Mouse (Mus musculus): ENCODE results near the gene F5. TPM values are rescaled to one million over a fixed set of nuclear protein-coding genes. Genes with fewer than 3 reads are reported as not detected.

Gene F5
- polyA plus RNA-seq, 1 experiment from 2014 or later, result 0.25 TPM

DNA sequence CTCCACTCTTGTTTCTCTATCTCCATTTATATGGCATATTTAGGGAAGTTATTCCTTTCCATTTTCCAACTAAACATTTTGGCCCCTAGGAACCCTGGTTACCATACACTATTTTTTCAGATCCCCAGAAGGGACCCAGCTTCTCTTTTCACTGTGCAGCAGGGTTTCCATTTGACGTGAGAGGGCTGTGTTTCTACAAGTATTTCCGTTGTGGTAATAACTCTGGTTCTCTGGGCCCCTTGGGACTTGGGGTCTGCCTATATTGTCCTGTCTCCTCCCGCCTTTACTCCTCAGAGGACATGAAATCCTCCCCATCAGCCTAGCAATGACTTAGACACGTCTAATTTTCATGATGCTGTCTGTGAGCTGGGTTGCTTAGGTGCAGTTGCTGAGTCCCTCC, 12.2 kb upstream of the F5 start:
- Histone ChIP-seq H3K4me2 (no peak overlapping the region), H3K4me1 (ENCODE audit: control insufficient read depth, insufficient read depth, low read length) (no peaks in the 10 kb centered on the region), H3K4me3 (ENCODE audit: low read depth, low read length) (no peak overlapping the region), H3K9ac (ENCODE audit: low read length) (no peak overlapping the region), H3K27ac (ENCODE audit: low read depth, low read length) (no peak overlapping the region), H3K9me3 (ENCODE audit: control insufficient read depth, low read length) (no peaks in the 10 kb centered on the region), H3K27me3 (ENCODE audit: control insufficient read depth, insufficient read depth, low read length) (no peaks in the 10 kb centered on the region), H3K36me3 (ENCODE audit: control insufficient read depth, insufficient read depth, low read length) (no peaks in the 10 kb centered on the region)
- DNase-seq (ENCODE audit: low spot score, missing footprints), result no peak
- no peak for ATAC-seq (ENCODE audit: low FRiP score)
- 76% methylated on average over 4 of the region's 4 CpGs for WGBS

DNA sequence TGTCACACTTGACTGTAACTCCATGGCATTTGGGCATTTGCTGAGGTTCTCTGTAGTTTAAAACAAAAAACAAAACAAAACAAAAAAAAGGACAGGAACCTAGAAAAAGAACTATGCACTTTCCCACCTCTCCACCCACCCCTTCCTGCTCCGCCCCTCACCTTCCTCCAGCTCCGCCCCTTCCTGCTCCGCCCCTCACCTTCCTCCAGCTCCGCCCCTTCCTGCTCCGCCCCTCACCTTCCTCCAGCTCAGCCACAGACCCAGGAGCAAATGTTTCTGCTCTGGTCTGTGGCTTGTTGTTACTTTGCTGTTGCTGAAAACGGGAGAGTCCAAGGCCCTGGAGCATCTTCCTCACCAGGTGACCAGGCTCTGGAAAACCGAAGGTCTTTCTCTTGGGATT, 2.6 kb upstream of the F5 start:
- no peak overlapping the region for H3K4me3 ChIP-seq (ENCODE audit: low read depth, low read length)

DNA sequence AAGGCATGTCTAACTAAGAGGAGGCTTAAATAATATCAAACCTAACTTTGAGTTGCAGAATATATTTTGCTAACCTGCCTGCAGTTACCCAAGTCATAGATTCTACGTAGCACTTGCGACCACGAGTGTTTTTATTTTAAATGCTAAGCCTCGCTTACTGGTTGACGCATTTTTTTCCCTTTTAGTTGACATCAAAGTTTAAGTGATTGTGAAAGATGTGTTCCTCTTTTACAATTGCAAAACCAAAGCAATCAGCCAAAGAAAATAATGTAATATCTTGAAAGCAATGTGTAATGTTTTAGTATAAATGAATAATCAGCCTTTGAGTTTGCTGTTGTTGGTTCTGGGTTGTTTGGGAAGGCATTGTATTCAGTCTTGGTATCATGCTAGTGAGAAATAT, 1.2 kb downstream of the F5 start:
- H3K4me3 ChIP-seq (ENCODE audit: low read depth, low read length), result no peak overlapping the region
- H3K9me3 ChIP-seq (ENCODE audit: control insufficient read depth, low read length), result no peaks in the 10 kb centered on the region
- H3K36me3 ChIP-seq (ENCODE audit: control insufficient read depth, insufficient read depth, low read length), result no peaks in the 10 kb centered on the region
- ATAC-seq (ENCODE audit: low FRiP score) (no peak), DNase-seq (ENCODE audit: low spot score, missing footprints) (no peak)
- no peak overlapping the region for H3K4me2 ChIP-seq
- WGBS, result 92% methylated on average over 5 of the region's 5 CpGs
- no peak overlapping the region for H3K27ac ChIP-seq (ENCODE audit: low read depth, low read length)
- no peaks in the 10 kb centered on the region for H3K27me3 ChIP-seq (ENCODE audit: control insufficient read depth, insufficient read depth, low read length)
- no peaks in the 10 kb centered on the region for H3K4me1 ChIP-seq (ENCODE audit: control insufficient read depth, insufficient read depth, low read length)
- no peak overlapping the region for H3K9ac ChIP-seq (ENCODE audit: low read length)

More for the DNA sequence above, 2.6 kb upstream of the F5 start:
- Histone ChIP-seq H3K9me3 (ENCODE audit: control insufficient read depth, low read length) (no peaks in the 10 kb centered on the region), H3K4me1 (ENCODE audit: control insufficient read depth, insufficient read depth, low read length) (no peaks in the 10 kb centered on the region), H3K4me2 (no peak overlapping the region), H3K36me3 (ENCODE audit: control insufficient read depth, insufficient read depth, low read length) (no peaks in the 10 kb centered on the region), H3K27me3 (ENCODE audit: control insufficient read depth, insufficient read depth, low read length) (no peaks in the 10 kb centered on the region), H3K9ac (ENCODE audit: low read length) (no peak overlapping the region), H3K27ac (ENCODE audit: low read depth, low read length) (no peak overlapping the region)
- DNase-seq (ENCODE audit: low spot score, missing footprints) (no peak), ATAC-seq (ENCODE audit: low FRiP score) (no peak)
- 94% methylated on average over 7 of the region's 7 CpGs for WGBS

DNA sequence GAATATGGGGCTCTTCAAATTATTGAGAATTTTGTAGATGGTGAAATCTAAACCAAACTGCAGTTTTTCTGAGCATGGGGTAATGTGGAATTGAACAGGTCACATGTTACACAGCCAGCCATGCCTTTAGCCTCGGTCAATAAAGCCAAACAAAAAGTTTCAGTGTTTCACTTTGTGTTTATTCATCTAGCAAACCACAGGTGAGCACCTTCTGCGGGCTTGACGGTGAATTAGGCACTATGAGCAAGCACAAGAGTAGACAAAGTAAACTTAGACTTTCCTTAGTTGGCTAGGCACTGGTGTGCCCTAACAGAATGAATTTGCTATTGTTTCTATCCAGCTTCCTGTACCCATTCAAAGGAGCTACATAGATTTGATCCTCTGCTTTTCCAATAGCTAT, 3.3 kb downstream of the F5 start:
- H3K36me3 ChIP-seq (ENCODE audit: control insufficient read depth, insufficient read depth, low read length), result no peaks in the 10 kb centered on the region
- WGBS, result 84% methylated on average over 3 of the region's 3 CpGs
- no peak overlapping the region for H3K9ac ChIP-seq (ENCODE audit: low read length)
- no peak for ATAC-seq (ENCODE audit: low FRiP score)
- H3K27ac ChIP-seq (ENCODE audit: low read depth, low read length), result no peak overlapping the region
- no peaks in the 10 kb centered on the region for H3K27me3 ChIP-seq (ENCODE audit: control insufficient read depth, insufficient read depth, low read length)
- H3K4me2 ChIP-seq, result no peak overlapping the region
- no peak overlapping the region for H3K4me3 ChIP-seq (ENCODE audit: low read depth, low read length)
- H3K4me1 ChIP-seq (ENCODE audit: control insufficient read depth, insufficient read depth, low read length), result no peaks in the 10 kb centered on the region
- no peak for DNase-seq (ENCODE audit: low spot score, missing footprints)
- no peaks in the 10 kb centered on the region for H3K9me3 ChIP-seq (ENCODE audit: control insufficient read depth, low read length)

DNA sequence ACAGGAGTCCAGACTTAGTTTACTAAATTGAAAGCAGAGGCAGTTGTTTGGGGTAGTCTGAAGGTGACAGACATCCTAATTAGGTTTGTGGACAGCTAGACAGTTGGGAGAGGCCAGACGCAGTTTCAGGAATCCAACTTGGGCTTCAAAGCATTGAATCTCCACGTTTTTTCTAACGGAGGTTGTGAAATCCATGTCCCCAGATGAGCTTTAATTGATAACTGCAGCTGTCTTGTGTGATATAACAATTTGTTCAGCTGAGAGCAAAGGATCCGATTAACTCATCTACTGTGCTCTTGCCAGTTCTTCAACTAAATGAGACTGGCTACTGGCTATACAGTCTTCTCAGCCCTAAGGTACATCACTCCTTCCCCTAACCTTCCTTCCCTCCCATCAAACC, 6.9 kb downstream of the F5 start:
- H3K27ac ChIP-seq (ENCODE audit: low read depth, low read length), result no peak overlapping the region
- DNase-seq (ENCODE audit: low spot score, missing footprints) (no peak), ATAC-seq (ENCODE audit: low FRiP score) (no peak)
- no peak overlapping the region for H3K9ac ChIP-seq (ENCODE audit: low read length)
- H3K27me3 ChIP-seq (ENCODE audit: control insufficient read depth, insufficient read depth, low read length), result no peaks in the 10 kb centered on the region
- no peak overlapping the region for H3K4me2 ChIP-seq
- 80% methylated on average over 4 of the region's 4 CpGs for WGBS
- H3K9me3 ChIP-seq (ENCODE audit: control insufficient read depth, low read length), result no peaks in the 10 kb centered on the region
- no peak overlapping the region for H3K4me3 ChIP-seq (ENCODE audit: low read depth, low read length)
- no peaks in the 10 kb centered on the region for H3K36me3 ChIP-seq (ENCODE audit: control insufficient read depth, insufficient read depth, low read length)
- no peaks in the 10 kb centered on the region for H3K4me1 ChIP-seq (ENCODE audit: control insufficient read depth, insufficient read depth, low read length)

DNA sequence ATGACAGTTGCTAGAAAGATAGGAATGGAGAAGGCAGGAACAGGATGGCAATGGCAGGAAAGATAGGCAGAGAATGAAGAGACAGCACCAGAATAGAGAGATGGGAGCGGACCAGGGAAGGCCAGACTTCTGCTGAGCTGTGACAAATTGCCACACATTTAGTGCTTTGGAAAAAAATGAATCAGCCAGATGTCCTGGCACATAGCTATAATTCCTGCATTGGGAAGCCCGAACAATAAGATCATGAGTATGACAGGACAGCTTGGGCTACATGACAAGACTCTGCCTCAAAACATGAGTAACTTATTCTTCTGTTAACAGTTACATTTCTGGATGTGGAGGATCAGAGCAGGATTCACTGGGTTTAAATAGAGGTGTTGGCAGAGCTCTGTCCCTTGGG, 8.1 kb downstream of the F5 start:
- Histone ChIP-seq H3K27ac (ENCODE audit: low read depth, low read length) (no peak overlapping the region), H3K36me3 (ENCODE audit: control insufficient read depth, insufficient read depth, low read length) (no peaks in the 10 kb centered on the region), H3K4me3 (ENCODE audit: low read depth, low read length) (no peak overlapping the region), H3K4me2 (no peak overlapping the region), H3K9me3 (ENCODE audit: control insufficient read depth, low read length) (no peaks in the 10 kb centered on the region), H3K27me3 (ENCODE audit: control insufficient read depth, insufficient read depth, low read length) (no peaks in the 10 kb centered on the region), H3K4me1 (ENCODE audit: control insufficient read depth, insufficient read depth, low read length) (no peaks in the 10 kb centered on the region), H3K9ac (ENCODE audit: low read length) (no peak overlapping the region)
- no peak for DNase-seq (ENCODE audit: low spot score, missing footprints)
- ATAC-seq (ENCODE audit: low FRiP score), result no peak
- 98% methylated on average over 2 of the region's 2 CpGs for WGBS

DNA sequence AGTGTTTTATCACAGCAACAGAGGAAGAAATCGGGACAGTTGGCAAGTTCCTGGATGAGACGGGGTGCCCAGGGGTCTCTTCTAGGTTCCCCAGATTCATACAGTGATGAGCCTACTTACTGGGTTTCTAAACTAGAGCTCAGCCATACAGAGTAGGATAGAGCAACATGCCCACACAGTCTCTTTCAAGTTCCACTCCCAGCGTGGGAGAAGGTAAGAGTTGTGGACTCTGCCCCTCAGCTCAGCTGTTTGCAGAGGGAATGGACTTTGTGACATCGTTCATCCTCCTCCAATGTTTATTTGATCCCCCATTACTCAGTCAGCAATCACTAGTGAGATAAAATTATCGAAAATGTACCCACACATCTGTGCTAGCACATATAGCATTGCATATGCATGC, 11.1 kb downstream of the F5 start:
- Histone ChIP-seq H3K9me3 (ENCODE audit: control insufficient read depth, low read length) (no peaks in the 10 kb centered on the region), H3K4me1 (ENCODE audit: control insufficient read depth, insufficient read depth, low read length) (no peaks in the 10 kb centered on the region), H3K27ac (ENCODE audit: low read depth, low read length) (no peak overlapping the region), H3K9ac (ENCODE audit: low read length) (no peak overlapping the region), H3K27me3 (ENCODE audit: control insufficient read depth, insufficient read depth, low read length) (no peaks in the 10 kb centered on the region), H3K4me3 (ENCODE audit: low read depth, low read length) (no peak overlapping the region), H3K36me3 (ENCODE audit: control insufficient read depth, insufficient read depth, low read length) (no peaks in the 10 kb centered on the region), H3K4me2 (no peak overlapping the region)
- DNase-seq (ENCODE audit: low spot score, missing footprints) (no peak), ATAC-seq (ENCODE audit: low FRiP score) (no peak)
- WGBS, result 84% methylated on average over 5 of the region's 5 CpGs

DNA sequence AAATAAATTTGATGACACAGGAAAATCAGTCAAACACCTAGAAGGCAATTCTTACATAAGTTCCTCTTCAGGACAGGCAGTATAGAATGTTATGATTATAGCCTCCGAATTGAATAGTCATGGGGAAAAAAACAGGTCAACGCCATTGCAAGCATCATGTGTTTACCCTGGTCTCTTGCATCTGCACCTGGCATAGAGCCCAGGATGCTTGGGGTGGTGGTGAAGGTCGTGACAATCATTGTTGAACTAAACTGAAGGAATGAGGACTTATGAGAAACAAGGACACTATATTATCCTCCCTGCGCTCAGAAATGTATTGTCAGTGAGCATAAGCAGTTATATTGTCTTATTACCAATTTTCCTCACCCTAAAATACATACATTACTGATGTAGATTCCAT, 17.2 kb downstream of the F5 start:
- H3K9me3 ChIP-seq (ENCODE audit: control insufficient read depth, low read length), result no peaks in the 10 kb centered on the region
- ATAC-seq (ENCODE audit: low FRiP score) (no peak), DNase-seq (ENCODE audit: low spot score, missing footprints) (no peak)
- WGBS, result 78% methylated on average over 4 of the region's 4 CpGs
- no peak overlapping the region for H3K27ac ChIP-seq (ENCODE audit: low read depth, low read length)
- H3K27me3 ChIP-seq (ENCODE audit: control insufficient read depth, insufficient read depth, low read length), result no peaks in the 10 kb centered on the region
- no peak overlapping the region for H3K4me3 ChIP-seq (ENCODE audit: low read depth, low read length)
- no peak overlapping the region for H3K4me2 ChIP-seq
- no peaks in the 10 kb centered on the region for H3K4me1 ChIP-seq (ENCODE audit: control insufficient read depth, insufficient read depth, low read length)
- H3K36me3 ChIP-seq (ENCODE audit: control insufficient read depth, insufficient read depth, low read length), result no peaks in the 10 kb centered on the region
- no peak overlapping the region for H3K9ac ChIP-seq (ENCODE audit: low read length)

DNA sequence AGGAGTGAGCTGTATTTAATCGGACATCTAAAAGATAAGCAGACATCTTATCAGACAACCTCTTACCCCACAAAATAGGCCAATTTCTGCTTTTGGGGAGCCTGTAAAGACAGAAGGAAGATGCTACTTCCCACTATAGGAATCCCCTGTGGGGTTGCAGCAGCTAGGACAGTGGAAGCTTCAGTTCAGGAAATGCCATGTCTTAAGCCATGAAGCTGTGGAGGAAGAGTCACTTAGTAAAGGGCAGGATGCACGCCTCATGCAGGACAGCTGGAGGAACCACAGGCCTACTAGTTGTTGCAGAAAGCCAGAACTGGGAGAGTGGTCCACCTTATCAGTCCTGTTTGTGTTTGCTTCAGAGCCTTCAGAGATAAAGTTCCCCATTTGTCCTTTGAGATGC, 18.8 kb downstream of the F5 start:
- Histone ChIP-seq H3K27ac (ENCODE audit: low read depth, low read length) (no peak overlapping the region), H3K36me3 (ENCODE audit: control insufficient read depth, insufficient read depth, low read length) (no peaks in the 10 kb centered on the region), H3K4me2 (no peak overlapping the region), H3K9ac (ENCODE audit: low read length) (no peak overlapping the region), H3K4me3 (ENCODE audit: low read depth, low read length) (no peak overlapping the region), H3K4me1 (ENCODE audit: control insufficient read depth, insufficient read depth, low read length) (no peaks in the 10 kb centered on the region), H3K27me3 (ENCODE audit: control insufficient read depth, insufficient read depth, low read length) (no peaks in the 10 kb centered on the region), H3K9me3 (ENCODE audit: control insufficient read depth, low read length) (no peaks in the 10 kb centered on the region)
- ATAC-seq (ENCODE audit: low FRiP score), result no peak
- 91% methylated on average over 2 of the region's 2 CpGs for WGBS
- DNase-seq (ENCODE audit: low spot score, missing footprints), result no peak

DNA sequence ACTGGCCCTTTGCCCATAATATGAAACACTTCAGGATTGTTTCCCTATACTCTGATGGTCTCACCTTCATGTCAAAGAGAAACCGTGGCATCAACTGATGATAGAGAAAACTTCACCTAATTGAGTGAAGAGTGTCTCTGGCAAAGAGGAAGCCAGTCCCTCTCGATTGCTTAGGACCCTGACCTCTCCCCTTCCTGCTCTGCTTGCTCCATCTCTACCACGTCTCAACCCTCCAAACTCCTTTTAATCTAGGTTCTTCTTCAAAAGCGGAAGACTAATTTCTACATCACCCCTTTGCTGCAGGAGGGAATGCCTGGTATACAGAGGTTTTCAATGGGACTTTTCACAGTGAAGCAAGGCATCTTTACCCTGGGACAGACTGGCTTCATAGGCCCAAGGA, 21.5 kb downstream of the F5 start:
- DNase-seq (ENCODE audit: low spot score, missing footprints), result no peak
- Histone ChIP-seq H3K4me1 (ENCODE audit: control insufficient read depth, insufficient read depth, low read length) (no peaks in the 10 kb centered on the region), H3K27ac (ENCODE audit: low read depth, low read length) (no peak overlapping the region), H3K36me3 (ENCODE audit: control insufficient read depth, insufficient read depth, low read length) (no peaks in the 10 kb centered on the region), H3K27me3 (ENCODE audit: control insufficient read depth, insufficient read depth, low read length) (no peaks in the 10 kb centered on the region), H3K9ac (ENCODE audit: low read length) (no peak overlapping the region), H3K9me3 (ENCODE audit: control insufficient read depth, low read length) (no peaks in the 10 kb centered on the region), H3K4me3 (ENCODE audit: low read depth, low read length) (no peak overlapping the region), H3K4me2 (no peak overlapping the region)
- WGBS, result 82% methylated on average over 4 of the region's 4 CpGs
- ATAC-seq (ENCODE audit: low FRiP score), result no peak

Measured in midbrain, embryonic 11.5 days (tissue).